In the genomic region with DNA sequence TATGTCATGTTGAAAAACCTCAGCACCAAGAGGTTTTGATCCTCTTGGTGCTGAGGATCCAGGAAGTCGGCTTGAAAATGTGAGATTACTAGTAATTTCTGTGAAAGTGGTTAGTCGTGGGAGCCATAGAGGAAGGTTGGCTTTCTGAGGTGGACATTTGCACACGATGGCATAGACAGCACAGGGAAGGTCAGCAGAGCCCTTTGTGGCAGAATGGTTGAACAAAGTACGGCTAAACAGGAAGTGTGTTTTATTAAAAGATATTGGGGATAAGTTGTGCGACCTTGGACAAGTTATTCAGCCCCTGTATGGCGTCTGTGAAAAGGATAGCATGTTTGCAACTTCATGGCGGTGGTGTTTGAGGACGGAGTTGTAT, we compare ENCODE assay signal across 8 mouse cellular contexts. TPM values are rescaled to one million over a fixed set of nuclear protein-coding genes. Genes with fewer than 3 reads are reported as not detected.
DNase-seq lines count a peak whose midpoint lies in the region; ATAC-seq and TF ChIP-seq lines count a peak whose summit lies in the region.

No protein-coding gene starts in this region.

- H3K4me2 ChIP-seq in heart, embryonic 14.5 days (ENCODE audit: low read length) = peak overlapping the region; percentile 88

- H3K27me3 ChIP-seq in heart, embryonic 14.5 days (ENCODE audit: control insufficient read depth, insufficient read depth, low read length) = no peaks in the 10 kb centered on the region
- no peaks in the 10 kb centered on the region for H3K27me3 ChIP-seq in hindbrain, embryonic 10.5 days (ENCODE audit: insufficient read depth, poor library complexity, severe bottlenecking)

- H3K9me3 ChIP-seq in heart, embryonic 14.5 days (ENCODE audit: control insufficient read depth, low read length) = no peaks in the 10 kb centered on the region
- peaks cover 2% of the 10 kb centered on the region; the same call in 1 of the 2 replicates for H3K9me3 ChIP-seq in hindbrain, embryonic 10.5 days

- H3K4me3 ChIP-seq in heart, embryonic 14.5 days (ENCODE audit: control insufficient read depth in 1 of 2, insufficient read depth in 1 of 2, low read depth in 1 of 2, low read length in 2 of 2) = peak overlapping the region; percentile 54 to 69
- peak overlapping the region; percentile 74 for H3K4me3 ChIP-seq in bone marrow, adult 2 months (replicated peaks; ENCODE audit: control insufficient read depth, low read depth, low read length)
- peak overlapping the region; percentile 62 for H3K4me3 ChIP-seq in hindbrain, embryonic 10.5 days

- H3K9ac ChIP-seq in heart, embryonic 14.5 days (ENCODE audit: low read length) = peak overlapping the region; percentile 91

- no peak for TF ChIP-seq CTCF in bone marrow, adult 2 months (IDR thresholded peaks at IDR 0.05; ENCODE audit: control insufficient read depth, insufficient read depth, low read length)

- peak; percentile 19; the same call in 1 of the 2 replicates for ATAC-seq in heart, embryonic 14.5 days (ENCODE audit: insufficient number of reproducible peaks, insufficient read depth, low FRiP score, low read depth)
- peak; percentile 4; the same call in 1 of the 2 replicates for ATAC-seq in megakaryocyte progenitor cell, adult 5-6 weeks (replicated peaks; ENCODE audit: poor library complexity)
- no peak for ATAC-seq in inflammation-experienced regulatory T-cells, adult 6 months

- peaks cover 4 to 10% of the 10 kb centered on the region in 2 experiments for H3K4me1 ChIP-seq in heart, embryonic 14.5 days (ENCODE audit: control insufficient read depth in 2 of 2, insufficient read depth in 2 of 2, low read length in 2 of 2)
- H3K4me1 ChIP-seq in bone marrow, adult 2 months (ENCODE audit: control insufficient read depth, insufficient read depth, low read length) = no peaks in the 10 kb centered on the region
- peaks cover 13% of the 10 kb centered on the region for H3K4me1 ChIP-seq in hindbrain, embryonic 10.5 days (replicated peaks)

- DNase-seq in heart, adult 11 months = no peak
- DNase-seq in hindbrain, embryonic 10.5 days (ENCODE audit: low spot score) = no peak
- DNase-seq in yolk sac, embryonic 10.5 days (ENCODE audit: low spot score) = no peak
- DNase-seq in left cerebral cortex, adult 8-10 months (ENCODE audit: low spot score in 2 of 2) = no peak

- H3K27ac ChIP-seq in heart, embryonic 14.5 days (replicated peaks in 1 of 2; ENCODE audit: control insufficient read depth in 1 of 2, insufficient read depth in 1 of 2, low read depth in 2 of 2, low read length in 2 of 2) = peak overlapping the region; percentile 81 to 86
- H3K27ac ChIP-seq in bone marrow, adult 2 months (ENCODE audit: control insufficient read depth, insufficient read depth, low read depth, low read length, poor library complexity) = peak overlapping the region; percentile 79
- H3K27ac ChIP-seq in hindbrain, embryonic 10.5 days = peak overlapping the region; percentile 85

- H3K36me3 ChIP-seq in heart, embryonic 14.5 days (ENCODE audit: control insufficient read depth, insufficient read depth, low read length) = peaks cover 5% of the 10 kb centered on the region
- no peaks in the 10 kb centered on the region for H3K36me3 ChIP-seq in hindbrain, embryonic 10.5 days

- TF ChIP-seq POLR2A in bone marrow, adult 2 months (IDR thresholded peaks at IDR 0.05; ENCODE audit: borderline replicate concordance, control insufficient read depth, low read depth, low read length) = no peak

- 21% methylated on average over 8 of the region's 8 CpGs for WGBS in heart, embryonic 14.5 days
- 10% methylated on average over 8 of the region's 8 CpGs for WGBS in bone marrow, adult 2 months
- WGBS in hindbrain, embryonic 10.5 days = 37% methylated on average over 8 of the region's 8 CpGs

RNA-seq across cellular contexts. Expression of gene Ptgr2, which starts 0.5 kb away (rescaled TPM):
- polyA plus RNA-seq in heart, embryonic 14.5 days (2014; fragmentation: Nextera tagmentation; extraction: Ambion mirVana) = 79.0 and 92.4 TPM in 2 replicates
- 17.8 and 25.3 TPM in 2 replicates for polyA plus RNA-seq in bone marrow, adult 2 months (2011; ENCODE audit: insufficient read depth, insufficient read length, low replicate concordance, missing spikeins)
- polyA plus RNA-seq in hindbrain, embryonic 10.5 days (2016; fragmentation: Nextera tagmentation; extraction: Ambion mirVana) = 16.4 and 18.8 TPM in 2 replicates
- total RNA-seq in megakaryocyte progenitor cell, adult 5-6 weeks (2015) = 15.6 and 20.5 TPM in 2 replicates
- 58.3 and 69.6 TPM in 2 replicates for total RNA-seq in megakaryocyte progenitor cell, adult 5-6 weeks (2017)
- 10 to 100 TPM; 39.1 to 48.8 (median 47.6) TPM for polyA plus RNA-seq in inflammation-experienced regulatory T-cells, adult 6 months (2017; shearing (Covaris generic))
- total RNA-seq in left cerebral cortex, adult 8-10 months (2022) = 10 to 100 TPM; 37.4 to 42.8 (median 42.2) TPM

RNA-seq across cellular contexts. Expression of gene Zfp410, which starts 31.1 kb away (rescaled TPM):
- polyA plus RNA-seq in heart, embryonic 14.5 days (2014; fragmentation: Nextera tagmentation; extraction: Ambion mirVana) = 53.1 and 55.4 TPM in 2 replicates
- 29.1 and 31.8 TPM in 2 replicates for polyA plus RNA-seq in bone marrow, adult 2 months (2011; ENCODE audit: insufficient read depth, insufficient read length, low replicate concordance, missing spikeins)
- polyA plus RNA-seq in hindbrain, embryonic 10.5 days (2016; fragmentation: Nextera tagmentation; extraction: Ambion mirVana) = 106 and 120 TPM in 2 replicates
- 34.5 and 53.4 TPM in 2 replicates for total RNA-seq in megakaryocyte progenitor cell, adult 5-6 weeks (2015)
- 33.8 and 43.4 TPM in 2 replicates for total RNA-seq in megakaryocyte progenitor cell, adult 5-6 weeks (2017)
- 10 to 100 TPM; 48.6 to 67.0 (median 55.4) TPM for polyA plus RNA-seq in inflammation-experienced regulatory T-cells, adult 6 months (2017; shearing (Covaris generic))
- total RNA-seq in left cerebral cortex, adult 8-10 months (2022) = 10 to 100 TPM; 30.9 to 40.4 (median 33.1) TPM
